Mouse (Mus musculus): ENCODE results near the gene Zcchc2.

DNA sequence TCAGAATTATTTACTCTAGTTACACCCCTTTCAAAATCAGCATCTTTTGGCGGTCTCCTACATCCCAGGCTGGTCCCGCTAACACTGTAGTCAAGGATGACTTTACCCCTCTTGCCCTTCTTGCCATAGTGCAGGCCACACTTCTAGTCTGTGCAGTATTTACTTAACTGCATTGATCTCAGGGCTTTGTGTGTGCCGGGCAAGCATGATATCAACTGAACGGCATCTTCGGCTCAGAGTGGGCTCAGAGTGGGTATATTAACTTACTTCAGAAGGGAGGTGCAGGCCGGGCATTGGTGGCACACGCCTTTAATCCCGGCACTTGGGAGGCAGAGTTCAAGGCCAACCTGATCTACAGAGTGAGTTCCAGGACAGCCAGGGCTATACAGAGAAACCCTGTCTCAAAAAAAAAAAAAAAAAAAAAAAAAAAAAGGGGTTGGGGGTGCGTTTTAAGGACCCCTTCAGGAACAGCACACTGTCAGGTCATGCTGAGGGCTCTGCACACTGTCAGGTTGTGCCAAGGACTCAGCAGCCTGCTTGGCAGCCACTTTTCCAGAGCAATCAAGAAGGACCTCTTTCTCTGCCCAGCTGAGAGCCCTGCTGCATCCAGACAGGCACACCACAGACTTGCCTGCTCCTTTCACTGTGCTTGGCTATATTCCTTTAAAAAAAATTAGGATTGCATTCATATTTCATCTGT is 72.8 kb downstream of the Zcchc2 start:
- no peak for TF ChIP-seq CTCF (conservative IDR thresholded peaks at IDR 0.05; ENCODE audit: low read length)
- TF ChIP-seq NANOG (IDR thresholded peaks at IDR 0.05; ENCODE audit: borderline replicate concordance, low read length) = no peak
- no peak for TF ChIP-seq POU5F1 (IDR thresholded peaks at IDR 0.05; ENCODE audit: borderline replicate concordance, low read length)
